Mouse (Mus musculus) adrenal gland, adult 8-10 months (tissue): ENCODE data around the gene Degs2. TPM values are rescaled to one million over a fixed set of nuclear protein-coding genes. Genes with fewer than 3 reads are reported as not detected.

ENCODE experiments used
- DNase-seq: peaks from one replicate; pipeline ENCODE4 v3.0.0; 2022
- microRNA-seq, 2 experiments: library from miRNA; unstranded; fragments of <30 nt; microRNA quantifications; one replicate each; pipeline ENCODE4 v1.2.0; 2022
- total RNA-seq, 4 experiments: library from RNA; stranded (reverse); gene quantifications; 2 replicates each; pipeline ENCODE4 v1.2.4; 2022

Gene Degs2
- total RNA-seq, 4 experiments from 2014 or later, result not detected

DNA sequence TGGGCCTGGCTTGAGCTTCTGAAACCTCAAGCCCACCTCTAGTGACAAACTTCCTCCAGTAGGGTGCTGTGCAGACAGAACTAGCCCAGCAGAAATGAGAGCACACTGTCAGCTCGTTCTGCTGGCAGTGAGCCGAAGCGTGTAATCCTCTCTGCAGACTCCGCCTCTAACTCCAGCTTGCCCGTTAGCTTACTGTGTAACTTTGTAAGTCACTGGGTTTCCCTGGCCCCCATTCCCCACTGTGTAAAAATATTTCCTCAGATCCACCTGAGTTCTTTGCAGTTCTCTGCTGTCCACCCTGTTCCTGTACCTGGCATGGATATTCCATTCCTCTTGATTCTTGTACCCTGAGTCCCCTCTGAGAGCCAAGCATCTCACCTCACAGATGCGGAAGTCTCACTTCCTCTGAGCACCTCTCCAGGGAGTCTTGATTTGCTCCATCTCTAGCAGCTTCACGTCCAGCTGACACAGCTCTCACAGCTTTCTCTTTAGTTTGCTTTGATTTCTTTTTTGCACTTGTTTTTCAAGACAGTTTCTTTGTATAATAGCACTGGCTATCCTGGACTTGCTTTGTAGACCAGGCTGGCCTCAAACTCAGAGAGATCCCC lies 51.0 kb downstream of the Degs2 start:
- DNase-seq, result no peak

DNA sequence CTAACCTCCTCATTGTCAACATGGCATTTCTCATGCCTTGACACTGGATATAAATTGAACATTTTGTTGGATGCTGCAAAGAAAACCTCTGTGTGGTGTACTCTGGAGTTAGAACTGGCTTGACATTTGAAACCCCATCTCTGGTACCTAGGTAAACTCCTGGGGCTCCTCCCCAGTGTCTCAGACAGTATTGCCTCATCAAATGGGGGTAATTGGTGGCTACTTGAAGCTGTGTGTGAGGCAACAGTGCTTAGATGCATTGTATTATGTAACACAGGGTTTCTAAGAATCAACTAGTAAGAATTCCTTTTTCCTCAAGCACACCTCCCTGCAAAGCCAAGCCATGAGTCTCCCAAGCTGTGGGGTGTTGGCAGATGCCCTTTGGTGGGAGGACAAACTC lies 54.3 kb downstream of the Degs2 start:
- DNase-seq, result no peak

- no peak for DNase-seq
Measured at GRCm38 (mm10) chr12:108646234-108646633, 55.9 kb downstream of the Degs2 start.

DNA sequence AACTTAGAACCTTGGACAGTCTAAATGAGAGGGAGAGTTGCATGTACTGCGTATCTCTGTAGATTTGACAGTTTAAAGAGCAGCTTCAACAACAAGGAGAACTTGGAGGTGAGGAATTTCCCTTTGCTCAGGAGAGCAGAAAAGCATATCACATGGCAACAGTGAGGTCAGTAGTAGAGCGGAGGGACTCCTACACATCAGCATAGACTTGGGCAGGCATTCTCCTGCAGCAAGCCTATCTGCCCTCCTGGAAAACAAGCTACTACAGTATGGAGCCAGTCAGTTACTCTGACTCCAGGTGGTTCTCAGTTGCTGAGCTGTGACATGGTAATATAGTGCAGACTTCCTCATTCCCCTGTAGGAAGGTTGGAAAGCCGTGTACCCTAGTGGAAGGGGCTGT lies 60.1 kb downstream of the Degs2 start:
- DNase-seq, result no peak

- DNase-seq, result no peak
Measured at GRCm38 (mm10) chr12:108639126-108639525, 63.0 kb downstream of the Degs2 start.

- DNase-seq, result no peak
Measured at GRCm38 (mm10) chr12:108637440-108637839, 64.7 kb downstream of the Degs2 start.

DNA sequence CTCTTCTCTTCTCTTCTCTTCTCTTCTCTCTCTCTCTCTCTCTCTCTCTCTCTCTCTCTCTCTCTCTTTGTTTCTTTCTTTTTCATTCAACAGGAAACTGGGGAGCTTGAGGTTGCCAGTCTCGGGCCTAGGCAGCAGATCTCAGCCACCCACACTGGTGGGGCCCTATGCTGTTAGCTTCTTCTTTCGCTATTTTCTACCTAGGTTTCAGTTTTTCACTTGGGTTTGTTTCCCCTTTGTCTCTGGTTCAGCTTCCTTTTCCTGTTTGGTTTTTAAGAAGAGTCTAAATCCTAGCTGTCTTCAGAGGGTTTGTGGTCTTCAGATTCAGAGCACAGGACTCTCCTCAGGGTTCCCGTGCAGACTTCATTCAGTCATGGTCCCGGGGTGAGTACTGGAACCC lies 66.6 kb downstream of the Degs2 start:
- DNase-seq, result no peak

DNA sequence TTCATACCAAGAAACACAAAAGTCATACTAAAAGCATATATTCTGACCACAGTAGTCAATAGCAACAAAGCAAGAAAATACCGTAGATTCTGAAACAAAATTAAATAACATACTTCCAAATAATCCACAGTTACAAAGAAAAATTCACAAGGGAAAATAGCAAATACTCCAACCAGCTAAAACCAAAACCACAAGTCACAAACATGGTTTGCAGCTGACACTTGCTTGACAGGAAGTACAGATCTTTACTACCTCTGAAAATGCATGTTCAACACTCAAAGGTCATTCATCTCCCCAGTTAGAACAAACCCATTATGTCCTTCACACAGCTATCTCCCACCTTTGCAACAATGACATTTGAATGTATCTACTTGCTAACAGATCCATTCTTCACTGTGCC lies 68.1 kb downstream of the Degs2 start:
- no peak for DNase-seq

GRCm38 (mm10) chr12:108632501-108632900 lies 69.6 kb downstream of the Degs2 start:
- DNase-seq, result no peak

GRCm38 (mm10) chr12:108630741-108631688 lies 71.1 kb downstream of the Degs2 start:
- no peak for DNase-seq

- DNase-seq, result no peak
Measured at GRCm38 (mm10) chr12:108629556-108629955, 72.6 kb downstream of the Degs2 start.

Small RNA genes lying within 50 kb of the gene (microRNA-seq; reads per million reads assigned to microRNA genes)
- gene Gm23872 (0 reads per million in 2 experiments), gene Mir342 (573 to 720 reads per million in 2 experiments)

Other genes starting within 250 kb of the Degs2 start
- gene Evl, start 147.6 kb downstream of the Degs2 start, total RNA-seq, result 10 to 100 TPM; 45.4 to 65.2 (median 50.3) TPM
- gene Yy1, start 90.7 kb upstream of the Degs2 start, total RNA-seq, result 10 to 100 TPM; 65.4 to 76.7 (median 70.7) TPM
- 10 to 100 TPM; 19.8 to 29.4 (median 23.8) TPM for gene Slc25a29, start 133.6 kb upstream of the Degs2 start, total RNA-seq
- 10 to 100 TPM; 10.2 to 14.0 (median 12.2) TPM for gene Slc25a47, start 133.7 kb upstream of the Degs2 start, total RNA-seq
- gene Wdr25, start 191.3 kb upstream of the Degs2 start, total RNA-seq, result 1 to 10 TPM; 8.1 to 9.6 (median 8.4) TPM
- gene Wars, start 191.9 kb upstream of the Degs2 start, total RNA-seq, result 10 to 100 TPM; 63.1 to 70.0 (median 66.8) TPM